Mouse (Mus musculus): ENCODE data around the gene Abhd2. TPM values are rescaled to one million over a fixed set of nuclear protein-coding genes. Genes with fewer than 3 reads are reported as not detected.

The Abhd2 gene
- 5.6 and 5.8 TPM in 2 replicates for polyA plus RNA-seq (2016; fragmentation: Nextera tagmentation; extraction: Ambion mirVana)

DNA sequence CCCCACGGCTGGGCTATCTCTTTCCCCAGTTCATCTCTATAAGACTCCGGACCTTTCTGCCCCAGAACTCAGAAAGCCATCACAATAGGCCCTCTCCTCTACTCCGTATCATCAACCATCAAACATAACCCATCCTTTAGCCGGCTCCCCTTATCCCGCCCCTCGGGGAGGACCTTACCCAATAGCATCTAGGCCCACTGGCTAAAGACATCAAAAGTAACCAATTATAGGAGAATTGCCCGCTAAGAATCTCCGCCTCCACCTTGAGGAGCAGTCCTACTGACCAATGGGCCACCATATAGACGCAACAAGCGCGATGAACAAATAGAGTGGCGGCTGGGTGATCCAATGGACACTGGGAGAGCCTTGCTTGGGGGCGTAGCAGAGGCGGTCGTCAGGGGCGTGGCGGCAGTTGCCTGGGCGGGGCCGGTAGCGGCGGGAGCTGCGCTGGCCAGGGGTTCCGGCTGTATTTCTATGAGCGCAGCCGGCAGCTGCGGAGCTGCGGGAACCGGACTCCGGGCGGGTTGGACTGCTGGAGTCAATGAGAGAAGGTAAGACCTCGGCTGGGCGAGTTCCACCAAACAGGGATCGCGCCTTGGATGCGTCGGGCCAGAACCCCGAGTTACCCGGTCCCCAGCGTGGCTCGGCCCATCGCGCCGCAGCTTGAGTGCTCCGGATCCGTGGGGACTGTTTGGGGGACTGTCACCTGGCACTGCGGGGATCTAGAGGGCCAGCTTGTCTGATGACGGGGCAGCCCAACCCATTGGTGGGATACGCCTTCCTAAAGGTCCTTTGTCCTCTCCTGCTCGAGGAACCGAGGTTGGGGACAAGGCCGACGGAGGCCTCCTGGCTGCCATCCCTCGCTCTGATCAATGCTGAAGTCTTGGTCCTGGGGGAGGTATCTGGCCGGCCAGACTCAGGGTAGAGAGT, at the start of gene Abhd2:
TSS of gene Abhd2 (plus strand) at position 411 of the 930 bp plus-strand sequence.
- Histone ChIP-seq H3K27me3 (replicated peaks) (no peaks in the 10 kb centered on the region), H3K36me3 (no peaks in the 10 kb centered on the region), H3K4me1 (replicated peaks) (peaks cover 46% of the 10 kb centered on the region), H3K4me2 (peak within 1 kb of the TSS; percentile 91), H3K27ac (ENCODE audit: poor library complexity, severe bottlenecking) (peak within 1 kb of the TSS; percentile 56; the same call in 1 of the 2 replicates), H3K9me3 (replicated peaks) (no peaks in the 10 kb centered on the region), H3K9ac (peak within 1 kb of the TSS; percentile 87), H3K4me3 (peak within 1 kb of the TSS; percentile 77)
- WGBS, result under 1% methylated on average over 54 of the region's 54 CpGs
- peak; percentile 98 for ATAC-seq (ENCODE audit: insufficient number of reproducible peaks, low FRiP score)

GRCm38 (mm10) chr7:79225477-79225876, 47.5 kb upstream of the Abhd2 start:
- Histone ChIP-seq H3K27ac (ENCODE audit: poor library complexity, severe bottlenecking) (no peak overlapping the region), H3K27me3 (replicated peaks) (no peaks in the 10 kb centered on the region), H3K9me3 (replicated peaks) (no peaks in the 10 kb centered on the region), H3K4me2 (no peak overlapping the region), H3K36me3 (no peaks in the 10 kb centered on the region), H3K4me3 (no peak overlapping the region), H3K9ac (no peak overlapping the region), H3K4me1 (replicated peaks) (peaks cover 6% of the 10 kb centered on the region)
- 64% methylated on average over 8 of the region's 8 CpGs for WGBS
- ATAC-seq (ENCODE audit: insufficient number of reproducible peaks, low FRiP score), result no peak

- no peak overlapping the region for H3K9ac ChIP-seq
- H3K27me3 ChIP-seq (replicated peaks), result no peaks in the 10 kb centered on the region
- 79% methylated on average over 5 of the region's 5 CpGs for WGBS
- peaks cover 2% of the 10 kb centered on the region; the same call in 1 of the 2 replicates for H3K4me1 ChIP-seq (replicated peaks)
- no peak for ATAC-seq (ENCODE audit: insufficient number of reproducible peaks, low FRiP score)
- no peak overlapping the region for H3K4me3 ChIP-seq
- H3K36me3 ChIP-seq, result no peaks in the 10 kb centered on the region
- no peaks in the 10 kb centered on the region for H3K9me3 ChIP-seq (replicated peaks)
- H3K27ac ChIP-seq (ENCODE audit: poor library complexity, severe bottlenecking), result no peak overlapping the region
- no peak overlapping the region for H3K4me2 ChIP-seq
These were observed 46.8 kb upstream of the Abhd2 start for GRCm38 (mm10) chr7:79226172-79226571.

- H3K4me2 ChIP-seq, result no peak overlapping the region
- H3K4me3 ChIP-seq, result no peak overlapping the region
- no peak overlapping the region for H3K27ac ChIP-seq (ENCODE audit: poor library complexity, severe bottlenecking)
- peaks cover 2% of the 10 kb centered on the region; the same call in 1 of the 2 replicates for H3K4me1 ChIP-seq (replicated peaks)
- no peaks in the 10 kb centered on the region for H3K36me3 ChIP-seq
- ATAC-seq (ENCODE audit: insufficient number of reproducible peaks, low FRiP score), result no peak
- no peaks in the 10 kb centered on the region for H3K9me3 ChIP-seq (replicated peaks)
- no peak overlapping the region for H3K9ac ChIP-seq
- no peaks in the 10 kb centered on the region for H3K27me3 ChIP-seq (replicated peaks)
- 83% methylated on average over 7 of the region's 10 CpGs for WGBS
These were observed 46.0 kb upstream of the Abhd2 start for GRCm38 (mm10) chr7:79226834-79227486.

GRCm38 (mm10) chr7:79228471-79228870, 44.5 kb upstream of the Abhd2 start:
- no peaks in the 10 kb centered on the region for H3K27me3 ChIP-seq (replicated peaks)
- H3K36me3 ChIP-seq, result no peaks in the 10 kb centered on the region
- no peak overlapping the region for H3K4me3 ChIP-seq
- H3K9ac ChIP-seq, result no peak overlapping the region
- H3K4me1 ChIP-seq (replicated peaks), result peaks cover 2% of the 10 kb centered on the region; the same call in 1 of the 2 replicates
- WGBS, result 26% methylated on average over 9 of the region's 9 CpGs
- H3K4me2 ChIP-seq, result no peak overlapping the region
- H3K27ac ChIP-seq (ENCODE audit: poor library complexity, severe bottlenecking), result no peak overlapping the region
- ATAC-seq (ENCODE audit: insufficient number of reproducible peaks, low FRiP score), result peak; percentile 74; the same call in 1 of the 2 replicates
- no peaks in the 10 kb centered on the region for H3K9me3 ChIP-seq (replicated peaks)

- 61% methylated on average over 2 of the region's 2 CpGs for WGBS
- H3K4me1 ChIP-seq (replicated peaks), result no peaks in the 10 kb centered on the region; the same call in 1 of the 2 replicates
- 0 out of 2 replicates have a peak, but pooled peaks cover 3% of the 10 kb centered on the region for H3K27me3 ChIP-seq (replicated peaks)
- no peak overlapping the region for H3K4me2 ChIP-seq
- no peak overlapping the region for H3K27ac ChIP-seq (ENCODE audit: poor library complexity, severe bottlenecking)
- ATAC-seq (ENCODE audit: insufficient number of reproducible peaks, low FRiP score), result no peak
- H3K9me3 ChIP-seq (replicated peaks), result no peaks in the 10 kb centered on the region
- no peaks in the 10 kb centered on the region for H3K36me3 ChIP-seq
- H3K4me3 ChIP-seq, result no peak overlapping the region
- no peak overlapping the region for H3K9ac ChIP-seq
These were observed 41.4 kb upstream of the Abhd2 start for GRCm38 (mm10) chr7:79231577-79231976.

- no peak for ATAC-seq (ENCODE audit: insufficient number of reproducible peaks, low FRiP score)
- Histone ChIP-seq H3K36me3 (no peaks in the 10 kb centered on the region), H3K9ac (no peak overlapping the region), H3K9me3 (replicated peaks) (no peaks in the 10 kb centered on the region), H3K4me2 (no peak overlapping the region), H3K27me3 (replicated peaks) (0 out of 2 replicates have a peak, but pooled peaks cover 3% of the 10 kb centered on the region), H3K27ac (ENCODE audit: poor library complexity, severe bottlenecking) (no peak overlapping the region), H3K4me3 (no peak overlapping the region), H3K4me1 (replicated peaks) (no peaks in the 10 kb centered on the region; the same call in 1 of the 2 replicates)
- WGBS, result 82% methylated on average over 10 of the region's 10 CpGs
These were observed 41.0 kb upstream of the Abhd2 start for GRCm38 (mm10) chr7:79232048-79232447.

- H3K9me3 ChIP-seq (replicated peaks), result no peaks in the 10 kb centered on the region
- H3K9ac ChIP-seq, result no peak overlapping the region
- no peaks in the 10 kb centered on the region for H3K4me1 ChIP-seq (replicated peaks)
- H3K36me3 ChIP-seq, result no peaks in the 10 kb centered on the region
- no peak overlapping the region for H3K4me2 ChIP-seq
- WGBS, result 70% methylated on average over 5 of the region's 5 CpGs
- ATAC-seq (ENCODE audit: insufficient number of reproducible peaks, low FRiP score), result no peak
- H3K27ac ChIP-seq (ENCODE audit: poor library complexity, severe bottlenecking), result no peak overlapping the region
- no peak overlapping the region for H3K4me3 ChIP-seq
- 0 out of 2 replicates have a peak, but pooled peaks cover 14% of the 10 kb centered on the region for H3K27me3 ChIP-seq (replicated peaks)
These were observed 34.3 kb upstream of the Abhd2 start for GRCm38 (mm10) chr7:79238741-79239140.

- 57% methylated on average over 10 of the region's 10 CpGs for WGBS
These were observed 30.9 kb upstream of the Abhd2 start for GRCm38 (mm10) chr7:79241931-79242625.

GRCm38 (mm10) chr7:79243236-79243635, 29.8 kb upstream of the Abhd2 start:
- WGBS, result 37% methylated on average over 4 of the region's 4 CpGs
- ATAC-seq (ENCODE audit: insufficient number of reproducible peaks, low FRiP score), result no peak
- H3K36me3 ChIP-seq, result no peaks in the 10 kb centered on the region
- H3K27me3 ChIP-seq (replicated peaks), result 0 out of 2 replicates have a peak, but pooled peaks cover 11% of the 10 kb centered on the region
- no peak overlapping the region for H3K4me3 ChIP-seq
- no peaks in the 10 kb centered on the region for H3K9me3 ChIP-seq (replicated peaks)
- H3K4me2 ChIP-seq, result no peak overlapping the region
- H3K27ac ChIP-seq (ENCODE audit: poor library complexity, severe bottlenecking), result no peak overlapping the region
- H3K9ac ChIP-seq, result no peak overlapping the region
- peaks cover 17% of the 10 kb centered on the region; the same call in 1 of the 2 replicates for H3K4me1 ChIP-seq (replicated peaks)

More at GRCm38 (mm10) chr7:79241931-79242625, 30.9 kb upstream of the Abhd2 start:
- no peaks in the 10 kb centered on the region for H3K9me3 ChIP-seq (replicated peaks)
- H3K4me1 ChIP-seq (replicated peaks), result 0 out of 2 replicates have a peak, but pooled peaks cover 9% of the 10 kb centered on the region
- H3K4me2 ChIP-seq, result no peak overlapping the region
- H3K9ac ChIP-seq, result no peak overlapping the region
- 0 out of 2 replicates have a peak, but pooled peaks cover 11% of the 10 kb centered on the region for H3K27me3 ChIP-seq (replicated peaks)
- H3K36me3 ChIP-seq, result no peaks in the 10 kb centered on the region
- H3K27ac ChIP-seq (ENCODE audit: poor library complexity, severe bottlenecking), result no peak overlapping the region
- no peak overlapping the region for H3K4me3 ChIP-seq
- no peak for ATAC-seq (ENCODE audit: insufficient number of reproducible peaks, low FRiP score)

All from heart, embryonic 12.5 days (tissue).